Mouse (Mus musculus): ENCODE measurements around the gene Sema4a. TPM values are rescaled to one million over a fixed set of nuclear protein-coding genes. Genes with fewer than 3 reads are reported as not detected.

Sema4a gene
- polyA plus RNA-seq, 1 experiment = 54.3 TPM

DNA sequence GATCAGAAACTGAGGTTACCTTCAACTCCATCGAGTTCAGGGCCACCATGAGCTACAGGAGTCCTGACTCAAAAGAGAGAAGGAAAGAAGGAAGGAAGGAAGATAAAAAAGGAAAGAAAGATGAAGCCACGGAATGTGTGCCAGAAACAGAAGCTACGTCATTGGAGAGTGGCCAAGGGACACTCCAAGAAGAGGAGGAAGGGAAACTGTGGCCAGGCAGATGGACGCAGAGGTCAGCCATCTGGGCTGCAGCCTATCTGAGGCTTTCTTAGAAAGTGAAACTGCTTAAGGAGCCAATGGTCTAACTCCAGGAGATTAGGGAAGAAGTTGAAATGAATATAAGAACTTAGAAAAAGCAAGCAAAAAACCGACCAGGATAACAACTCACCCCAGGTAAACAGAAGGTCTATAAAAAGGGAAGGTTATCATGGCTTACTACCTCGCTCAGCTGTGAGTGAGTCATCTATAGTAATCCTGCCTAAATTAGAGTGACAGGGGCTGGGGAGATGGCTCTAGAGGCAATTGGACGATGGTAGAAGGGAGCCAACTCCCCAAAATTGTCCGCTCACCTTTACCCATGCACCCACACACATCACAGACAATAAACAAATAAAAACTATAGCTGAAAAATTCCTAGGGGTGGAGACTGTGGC, 14.4 kb downstream of the Sema4a start:
- Histone ChIP-seq H3K27me3 (ENCODE audit: control insufficient read depth, insufficient read depth, low read length) (no peaks in the 10 kb centered on the region), H3K36me3 (ENCODE audit: control insufficient read depth, insufficient read depth, low read length) (peaks cover 1% of the 10 kb centered on the region; the same call in 1 of the 2 replicates), H3K4me1 (ENCODE audit: control insufficient read depth, insufficient read depth, insufficient read length) (peaks cover 2% of the 10 kb centered on the region; the same call in 1 of the 2 replicates), H3K4me3 (ENCODE audit: extremely low read depth, insufficient read depth, insufficient read length) (no peak overlapping the region), H3K27ac (ENCODE audit: insufficient read depth, low read length) (no peak overlapping the region)
- DNase-seq (ENCODE audit: low read depth in 1 of 2, low spot score in 2 of 2) = no peak
- WGBS = 39% methylated on average over 8 of the region's 8 CpGs
- no peak for TF ChIP-seq POLR2A (IDR thresholded peaks at IDR 0.05; ENCODE audit: low read depth, low read length)
- no peak for TF ChIP-seq CTCF (IDR thresholded peaks at IDR 0.05; ENCODE audit: extremely low read depth, insufficient read depth, insufficient read length, insufficient replicate concordance)

DNA sequence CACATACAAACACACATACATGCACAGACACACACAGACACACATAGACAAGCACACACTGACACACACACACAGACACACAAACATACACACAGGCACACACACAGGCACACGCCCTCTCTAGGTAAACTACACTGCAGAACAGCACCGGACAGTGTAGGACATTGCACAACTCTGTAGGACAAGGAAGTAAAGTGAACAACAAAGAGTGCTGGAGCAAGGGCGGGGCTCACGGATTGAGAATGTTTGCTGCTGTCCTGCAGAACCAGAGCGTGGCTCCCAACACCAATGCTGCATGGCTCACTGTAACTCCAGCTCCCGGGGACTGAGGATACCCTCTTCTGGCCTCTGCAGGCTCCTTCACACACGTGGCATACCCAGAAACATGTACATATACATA, 18.1 kb downstream of the Sema4a start:
- DNase-seq (ENCODE audit: low read depth in 1 of 2, low spot score in 2 of 2) = no peak
- Histone ChIP-seq H3K4me3 (ENCODE audit: extremely low read depth, insufficient read depth, insufficient read length) (no peak overlapping the region), H3K36me3 (ENCODE audit: control insufficient read depth, insufficient read depth, low read length) (peaks cover 1% of the 10 kb centered on the region; the same call in 1 of the 2 replicates), H3K27me3 (ENCODE audit: control insufficient read depth, insufficient read depth, low read length) (no peaks in the 10 kb centered on the region), H3K27ac (ENCODE audit: insufficient read depth, low read length) (no peak overlapping the region), H3K4me1 (ENCODE audit: control insufficient read depth, insufficient read depth, insufficient read length) (peaks cover 3% of the 10 kb centered on the region; the same call in 1 of the 2 replicates)
- TF ChIP-seq CTCF (IDR thresholded peaks at IDR 0.05; ENCODE audit: extremely low read depth, insufficient read depth, insufficient read length, insufficient replicate concordance) = no peak
- no peak for TF ChIP-seq POLR2A (IDR thresholded peaks at IDR 0.05; ENCODE audit: low read depth, low read length)
- 79% methylated on average over 7 of the region's 7 CpGs for WGBS

DNA sequence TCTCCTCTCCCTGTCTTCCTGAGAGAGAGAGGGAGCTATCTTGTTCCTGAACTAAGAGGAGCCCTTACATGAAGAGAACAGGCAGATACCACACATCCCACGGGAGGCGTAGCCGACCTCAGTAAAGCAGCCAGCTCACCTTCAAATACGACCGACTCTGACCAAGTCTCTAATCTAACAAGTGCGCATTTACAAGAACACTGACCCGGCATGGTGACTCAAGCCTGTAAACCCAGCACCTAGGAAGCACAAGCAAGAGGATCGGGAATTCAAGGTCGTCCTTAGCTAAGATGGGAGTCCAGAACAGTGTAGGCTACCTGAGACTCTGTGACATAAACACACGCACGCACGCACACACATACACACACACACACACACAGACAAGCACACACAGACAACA, 18.5 kb downstream of the Sema4a start:
- WGBS = 92% methylated on average over 12 of the region's 12 CpGs
- TF ChIP-seq CTCF (IDR thresholded peaks at IDR 0.05; ENCODE audit: extremely low read depth, insufficient read depth, insufficient read length, insufficient replicate concordance) = no peak
- TF ChIP-seq POLR2A (IDR thresholded peaks at IDR 0.05; ENCODE audit: low read depth, low read length) = no peak
- no peak overlapping the region for H3K27ac ChIP-seq (ENCODE audit: insufficient read depth, low read length)
- H3K27me3 ChIP-seq (ENCODE audit: control insufficient read depth, insufficient read depth, low read length) = no peaks in the 10 kb centered on the region
- no peaks in the 10 kb centered on the region for H3K36me3 ChIP-seq (ENCODE audit: control insufficient read depth, insufficient read depth, low read length)
- H3K4me1 ChIP-seq (ENCODE audit: control insufficient read depth, insufficient read depth, insufficient read length) = peaks cover 3% of the 10 kb centered on the region; the same call in 1 of the 2 replicates
- no peak for DNase-seq (ENCODE audit: low read depth in 1 of 2, low spot score in 2 of 2)
- H3K4me3 ChIP-seq (ENCODE audit: extremely low read depth, insufficient read depth, insufficient read length) = no peak overlapping the region

DNA sequence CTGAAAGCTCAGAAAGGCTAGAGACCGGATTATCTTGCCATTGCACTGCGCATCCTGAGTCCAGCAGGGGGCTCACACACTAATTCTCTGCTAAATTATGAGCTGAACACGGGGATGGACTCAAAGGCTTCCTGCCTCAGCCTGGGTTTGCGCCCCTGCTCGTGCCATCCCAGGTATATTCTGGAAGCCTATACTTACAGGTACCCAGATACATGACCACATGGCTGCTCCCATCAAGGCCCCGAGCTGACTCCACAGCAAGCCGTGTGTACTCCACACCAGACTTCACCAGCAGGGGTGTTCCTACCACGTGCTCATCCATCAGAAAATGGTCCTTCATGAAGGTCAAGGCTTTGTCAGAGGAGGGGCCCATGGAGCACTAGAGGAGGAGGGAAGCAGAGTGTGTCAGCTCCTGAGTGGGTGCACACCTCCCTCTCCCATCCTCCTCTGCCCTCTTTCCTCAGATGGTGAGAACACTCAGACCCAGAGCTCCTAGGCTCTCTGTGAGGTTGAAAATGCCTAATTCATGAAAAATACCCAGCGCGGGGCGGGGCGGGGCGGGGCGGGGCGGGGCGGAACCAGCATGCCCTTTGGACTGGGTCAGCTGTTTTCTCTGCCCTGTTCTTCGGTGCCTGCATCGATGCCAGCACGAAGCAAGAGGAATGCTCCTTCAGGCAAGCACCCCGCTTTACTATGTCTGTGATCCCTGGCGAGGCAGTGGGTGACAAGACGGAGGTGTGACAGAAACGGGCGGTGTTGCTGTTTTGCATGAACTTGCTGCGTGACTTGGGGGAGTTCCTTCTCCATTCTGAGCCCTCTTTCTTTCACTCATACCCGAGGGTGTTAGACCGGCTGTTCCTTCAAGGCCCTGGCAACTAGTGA, 20.2 kb downstream of the Sema4a start:
- 13% methylated on average over 27 of the region's 27 CpGs for WGBS
- H3K4me1 ChIP-seq (ENCODE audit: control insufficient read depth, insufficient read depth, insufficient read length) = peaks cover 3% of the 10 kb centered on the region; the same call in 1 of the 2 replicates
- no peaks in the 10 kb centered on the region for H3K36me3 ChIP-seq (ENCODE audit: control insufficient read depth, insufficient read depth, low read length)
- TF ChIP-seq POLR2A (IDR thresholded peaks at IDR 0.05; ENCODE audit: low read depth, low read length) (no peak), CTCF (IDR thresholded peaks at IDR 0.05; ENCODE audit: extremely low read depth, insufficient read depth, insufficient read length, insufficient replicate concordance) (peak; percentile 43; the same call in 1 of the 2 replicates)
- peak; percentile 45 to 51 for DNase-seq (ENCODE audit: low read depth in 1 of 2, low spot score in 2 of 2)
- H3K27ac ChIP-seq (ENCODE audit: insufficient read depth, low read length) = no peak overlapping the region
- no peaks in the 10 kb centered on the region for H3K27me3 ChIP-seq (ENCODE audit: control insufficient read depth, insufficient read depth, low read length)
- peak overlapping the region; percentile 54 for H3K4me3 ChIP-seq (ENCODE audit: extremely low read depth, insufficient read depth, insufficient read length)

DNA sequence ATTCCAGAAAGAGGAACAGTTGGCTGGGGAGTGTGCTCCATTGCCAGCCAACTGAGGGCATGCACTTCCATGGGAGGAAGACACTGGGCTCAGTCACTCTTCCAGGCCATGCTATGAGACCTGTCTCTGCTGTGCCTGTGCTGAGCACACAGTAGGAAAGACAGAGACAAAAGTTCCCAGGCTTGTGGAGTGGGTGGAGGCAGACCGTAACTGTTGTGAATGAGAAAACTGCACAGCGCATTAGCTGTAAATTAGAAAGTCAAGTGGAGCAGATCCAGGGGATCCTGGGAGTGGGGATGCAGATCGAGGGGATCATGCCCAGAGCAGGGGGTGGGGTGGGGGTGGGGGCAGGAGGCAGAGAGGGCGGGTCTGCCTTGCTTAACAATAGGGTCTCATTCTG, 21.4 kb downstream of the Sema4a start:
- no peak for TF ChIP-seq POLR2A (IDR thresholded peaks at IDR 0.05; ENCODE audit: low read depth, low read length)
- TF ChIP-seq CTCF (IDR thresholded peaks at IDR 0.05; ENCODE audit: extremely low read depth, insufficient read depth, insufficient read length, insufficient replicate concordance) = no peak
- H3K36me3 ChIP-seq (ENCODE audit: control insufficient read depth, insufficient read depth, low read length) = no peaks in the 10 kb centered on the region
- no peak overlapping the region for H3K4me3 ChIP-seq (ENCODE audit: extremely low read depth, insufficient read depth, insufficient read length)
- DNase-seq (ENCODE audit: low read depth in 1 of 2, low spot score in 2 of 2) = no peak
- no peak overlapping the region for H3K27ac ChIP-seq (ENCODE audit: insufficient read depth, low read length)
- no peaks in the 10 kb centered on the region for H3K27me3 ChIP-seq (ENCODE audit: control insufficient read depth, insufficient read depth, low read length)
- H3K4me1 ChIP-seq (ENCODE audit: control insufficient read depth, insufficient read depth, insufficient read length) = peaks cover 3% of the 10 kb centered on the region; the same call in 1 of the 2 replicates
- 87% methylated on average over 4 of the region's 4 CpGs for WGBS

DNA sequence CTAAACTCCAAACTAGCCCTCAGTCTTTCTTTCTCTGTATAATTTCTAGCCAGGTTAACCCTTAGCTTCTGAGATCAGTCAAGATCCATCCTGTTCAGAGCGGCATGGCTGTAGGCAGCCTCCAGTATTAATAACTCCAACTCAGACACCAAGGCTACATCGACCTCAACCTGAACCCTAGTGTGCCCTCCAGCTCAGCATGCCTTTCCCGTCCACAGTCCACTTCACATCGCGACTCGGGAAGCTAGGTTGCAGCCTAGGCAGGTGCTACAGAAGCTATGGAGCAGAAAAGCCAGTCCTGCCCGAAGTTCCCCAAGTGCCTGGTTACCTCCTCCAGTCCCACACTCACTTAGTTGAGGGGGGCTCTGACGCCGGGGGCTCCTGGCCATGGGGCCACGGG, 23.5 kb downstream of the Sema4a start:
- WGBS = 87% methylated on average over 10 of the region's 10 CpGs
- DNase-seq (ENCODE audit: low read depth in 1 of 2, low spot score in 2 of 2) = no peak
- no peak for TF ChIP-seq CTCF (IDR thresholded peaks at IDR 0.05; ENCODE audit: extremely low read depth, insufficient read depth, insufficient read length, insufficient replicate concordance)
- no peak for TF ChIP-seq POLR2A (IDR thresholded peaks at IDR 0.05; ENCODE audit: low read depth, low read length)
- Histone ChIP-seq H3K4me3 (ENCODE audit: extremely low read depth, insufficient read depth, insufficient read length) (no peak overlapping the region), H3K36me3 (ENCODE audit: control insufficient read depth, insufficient read depth, low read length) (no peaks in the 10 kb centered on the region), H3K4me1 (ENCODE audit: control insufficient read depth, insufficient read depth, insufficient read length) (peaks cover 3% of the 10 kb centered on the region; the same call in 1 of the 2 replicates), H3K27ac (ENCODE audit: insufficient read depth, low read length) (no peak overlapping the region), H3K27me3 (ENCODE audit: control insufficient read depth, insufficient read depth, low read length) (no peaks in the 10 kb centered on the region)
